Mouse (Mus musculus) kidney, embryonic 14.5 days (tissue): Measurements from ENCODE around the gene Fam89b. TPM values are rescaled to one million over a fixed set of nuclear protein-coding genes. Genes with fewer than 3 reads are reported as not detected.
A peak's percentile ranks its signal among the peaks of the same experiment; 100 is the strongest.

Experiments used
- ATAC-seq: fragments of 200-750 bp; cut with Nextera tagmentation; 2 replicates; pipeline ENCODE4 v1.8.0; 2017; ENCODE audit warnings: moderate number of reproducible peaks, mild to moderate bottlenecking, moderate TSS enrichment, moderate library complexity; ENCODE audit not compliant: low FRiP score, low TSS enrichment
- H3K27ac ChIP-seq: fragments of 300-500 bp; sonication (generic); 2 replicates; pipeline ENCODE4 v1.5.1; 2014; ENCODE audit warnings: low read depth, mild to moderate bottlenecking, low read length, moderate library complexity, mixed read lengths
- H3K27me3 ChIP-seq: fragments of 300-500 bp; sonication (generic); 2 replicates; pipeline ENCODE4 v1.6.1; 2014; ENCODE audit warnings: mild to moderate bottlenecking, low read length; ENCODE audit not compliant: control insufficient read depth, insufficient read depth
- H3K36me3 ChIP-seq: fragments of 300-500 bp; sonication (generic); 2 replicates; pipeline ENCODE4 v1.6.1; 2014; ENCODE audit warnings: low read length, mixed read lengths; ENCODE audit not compliant: control insufficient read depth, insufficient read depth
- H3K4me1 ChIP-seq: fragments of 300-500 bp; sonication (generic); 2 replicates; pipeline ENCODE4 v1.6.1; 2014; ENCODE audit warnings: low read length, mixed read lengths; ENCODE audit not compliant: control insufficient read depth, insufficient read depth
- H3K4me2 ChIP-seq: fragments of 300-500 bp; sonication (generic); replicated peaks from 2 replicates; pipeline ENCODE4 v1.6.1; 2014; ENCODE audit warnings: low read depth, mild to moderate bottlenecking, low read length
- H3K4me3 ChIP-seq: fragments of 300-500 bp; sonication (generic); 2 replicates; pipeline ENCODE4 v1.5.1; 2014; ENCODE audit warnings: mild to moderate bottlenecking, low read length
- H3K9ac ChIP-seq: fragments of 300-500 bp; sonication (generic); 2 replicates; pipeline ENCODE4 v1.6.1; 2014; ENCODE audit warnings: low read depth, mild to moderate bottlenecking, low read length, moderate library complexity
- H3K9me3 ChIP-seq: fragments of 300-500 bp; sonication (generic); 2 replicates; pipeline ENCODE4 v1.6.1; 2016; ENCODE audit warnings: low read length; ENCODE audit not compliant: control insufficient read depth
- WGBS: fragments of 180-500 bp; shearing (Covaris S2); extraction: QIAGEN DNeasy Blood & Tissue Kit; methylation state at CpG from one replicate; pipeline ENCODE4 v1.1.7; 2014; 5-methylcytosine and 5-hydroxymethylcytosine counted together
- polyA plus RNA-seq: library from polyadenylated mRNA; unstranded; fragments of >200 nt; fragmentation: Nextera tagmentation; extraction: Ambion mirVana; gene quantifications from 2 replicates; pipeline ENCODE4 v1.2.1, GENCODE M21; 2014

The Fam89b gene
- polyA plus RNA-seq, 1 experiment from 2014 or later, result 114 TPM

DNA sequence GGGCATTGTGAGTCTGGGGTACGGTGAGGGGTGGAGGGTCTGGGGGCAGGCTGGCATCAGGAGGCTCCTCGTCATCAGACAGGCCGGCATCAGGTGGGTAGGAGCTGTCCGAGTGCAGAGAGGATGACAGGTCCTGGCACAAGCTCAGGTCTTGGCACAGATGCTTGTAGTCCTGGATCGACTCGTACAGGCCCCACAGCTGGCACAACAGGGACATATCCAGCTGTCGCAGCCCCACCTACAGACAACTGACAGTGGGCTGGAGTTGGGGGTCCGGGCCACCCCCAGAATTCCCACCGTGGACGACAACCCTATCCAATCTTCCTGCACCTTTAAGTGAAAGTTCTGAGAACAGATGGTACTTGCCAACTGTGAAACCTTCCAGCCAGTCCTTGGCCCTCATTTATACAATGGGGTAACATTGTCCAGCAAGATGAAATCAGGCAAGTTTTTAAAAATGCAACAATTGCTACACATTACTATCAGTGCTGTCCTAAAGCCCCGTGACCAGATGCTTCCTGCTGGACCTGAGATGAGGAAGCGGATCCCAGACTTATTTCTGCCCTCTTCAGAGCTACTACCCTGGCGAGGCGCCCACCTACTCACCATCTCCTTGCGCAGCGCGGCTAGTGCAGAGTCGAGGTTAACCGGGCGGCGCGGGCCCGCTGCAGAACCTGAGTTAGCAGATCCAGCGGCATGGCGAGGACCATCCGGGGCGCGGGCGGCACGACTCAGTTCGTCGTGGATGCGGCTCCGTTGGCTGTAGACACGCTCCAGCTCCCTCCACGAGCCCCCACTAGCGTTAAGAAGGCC lies 616 bp downstream of the Fam89b start:
- peak; percentile 19 for ATAC-seq
- Histone ChIP-seq H3K27ac (peak overlapping the region; percentile 93), H3K36me3 (peaks cover 8% of the 10 kb centered on the region), H3K4me3 (peak overlapping the region; percentile 92), H3K27me3 (no peaks in the 10 kb centered on the region), H3K4me1 (peaks cover 47% of the 10 kb centered on the region), H3K9ac (peak overlapping the region; percentile 99), H3K9me3 (no peaks in the 10 kb centered on the region), H3K4me2 (peak overlapping the region; percentile 91)
- 7% methylated on average over 37 of the region's 37 CpGs for WGBS

DNA sequence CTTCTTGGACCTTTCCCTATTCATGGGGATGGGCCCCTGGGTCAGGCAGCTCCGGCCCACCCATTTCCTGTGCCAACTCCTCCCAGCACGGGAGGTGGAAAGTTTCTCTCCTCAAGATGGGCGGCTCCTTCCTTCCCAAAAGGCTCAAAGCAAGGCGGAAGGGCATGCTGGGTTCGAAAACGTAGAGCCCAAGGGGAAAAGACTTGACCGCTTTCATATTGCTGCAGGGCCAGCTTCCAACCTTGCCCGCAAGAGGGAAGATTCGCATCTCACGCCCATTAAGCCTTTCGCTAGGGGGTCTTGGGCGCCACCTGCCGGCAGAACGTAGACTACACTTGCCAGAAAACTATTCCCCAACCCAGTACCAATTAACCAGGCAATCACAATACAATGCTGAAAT lies 1.8 kb downstream of the Fam89b start:
- Histone ChIP-seq H3K4me2 (peak overlapping the region; percentile 91), H3K27me3 (no peaks in the 10 kb centered on the region), H3K27ac (peak overlapping the region; percentile 4; the same call in 1 of the 2 replicates), H3K9me3 (no peaks in the 10 kb centered on the region), H3K36me3 (peaks cover 9% of the 10 kb centered on the region), H3K4me1 (peaks cover 47% of the 10 kb centered on the region), H3K4me3 (peak overlapping the region; percentile 92), H3K9ac (peak overlapping the region; percentile 99; the same call in 1 of the 2 replicates)
- no peak for ATAC-seq
- 2% methylated on average over 14 of the region's 14 CpGs for WGBS

GRCm38 (mm10) chr19:5726961-5727578 lies 2.4 kb downstream of the Fam89b start:
- no peaks in the 10 kb centered on the region for H3K9me3 ChIP-seq
- H3K27ac ChIP-seq, result peak overlapping the region; percentile 4; the same call in 1 of the 2 replicates
- H3K4me3 ChIP-seq, result peak overlapping the region; percentile 92
- peak overlapping the region; percentile 38; the same call in 1 of the 2 replicates for H3K9ac ChIP-seq
- H3K27me3 ChIP-seq, result no peaks in the 10 kb centered on the region
- H3K4me2 ChIP-seq, result peak overlapping the region; percentile 91
- H3K4me1 ChIP-seq, result peaks cover 47% of the 10 kb centered on the region
- WGBS, result 73% methylated on average over 15 of the region's 15 CpGs
- H3K36me3 ChIP-seq, result peaks cover 14% of the 10 kb centered on the region
- ATAC-seq, result no peak

- WGBS, result 11% methylated on average over 48 of the region's 49 CpGs
- ATAC-seq, result 0 out of 2 replicates have a peak, but pooled peaks have one; percentile 6
- peak within 1 kb of the TSS; percentile 61 for H3K9ac ChIP-seq
- no peaks in the 10 kb centered on the region for H3K9me3 ChIP-seq
- H3K27me3 ChIP-seq, result no peaks in the 10 kb centered on the region
- peaks cover 24% of the 10 kb centered on the region for H3K36me3 ChIP-seq
- peaks cover 45% of the 10 kb centered on the region for H3K4me1 ChIP-seq
- peak within 1 kb of the TSS; percentile 91 for H3K4me2 ChIP-seq
- peak within 1 kb of the TSS; percentile 37 for H3K4me3 ChIP-seq
- H3K27ac ChIP-seq, result peak within 1 kb of the TSS; percentile 73
These were observed 3.5 kb downstream of the Fam89b start, which contains the start of gene Ehbp1l1 for GRCm38 (mm10) chr19:5725767-5726515. Ehbp1l1 (minus strand) TSS chr19:5726317.

GRCm38 (mm10) chr19:5725029-5725707 lies 4.3 kb downstream of the Fam89b start:
- H3K27me3 ChIP-seq, result no peaks in the 10 kb centered on the region
- peak overlapping the region; percentile 73; the same call in 1 of the 2 replicates for H3K27ac ChIP-seq
- H3K36me3 ChIP-seq, result peaks cover 29% of the 10 kb centered on the region
- H3K4me3 ChIP-seq, result peak overlapping the region; percentile 37
- peaks cover 38% of the 10 kb centered on the region for H3K4me1 ChIP-seq
- 61% methylated on average over 12 of the region's 12 CpGs for WGBS
- peak overlapping the region; percentile 61; the same call in 1 of the 2 replicates for H3K9ac ChIP-seq
- peak overlapping the region; percentile 63 for H3K4me2 ChIP-seq
- no peak for ATAC-seq
- H3K9me3 ChIP-seq, result no peaks in the 10 kb centered on the region

DNA sequence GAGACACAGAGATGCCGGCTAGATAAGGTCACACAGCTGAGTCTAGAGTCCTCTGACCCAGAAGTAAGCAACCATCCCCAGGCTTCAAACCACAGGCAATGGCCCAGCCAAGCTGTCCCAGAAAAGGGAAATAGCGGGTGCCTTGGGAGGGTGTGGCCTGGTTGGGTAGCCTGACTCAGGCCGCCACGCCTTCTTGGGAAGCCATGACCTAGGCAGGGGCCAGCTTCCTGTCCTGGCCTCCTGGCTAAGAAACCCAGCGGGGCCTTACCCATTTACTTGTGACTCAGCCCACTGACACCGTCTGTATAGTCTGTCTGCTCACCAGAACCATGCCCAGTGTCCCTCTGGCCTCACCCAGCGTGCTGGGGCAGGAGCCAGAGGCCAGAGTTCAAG lies 4.9 kb downstream of the Fam89b start:
- H3K4me3 ChIP-seq, result peak overlapping the region; percentile 37; the same call in 1 of the 2 replicates
- H3K4me2 ChIP-seq, result peak overlapping the region; percentile 63
- H3K27ac ChIP-seq, result no peak overlapping the region; the same call in 1 of the 2 replicates
- no peak for ATAC-seq
- no peaks in the 10 kb centered on the region for H3K27me3 ChIP-seq
- H3K9ac ChIP-seq, result no peak overlapping the region
- peaks cover 38% of the 10 kb centered on the region for H3K4me1 ChIP-seq
- H3K9me3 ChIP-seq, result no peaks in the 10 kb centered on the region
- WGBS, result 52% methylated on average over 7 of the region's 7 CpGs
- H3K36me3 ChIP-seq, result peaks cover 35% of the 10 kb centered on the region

DNA sequence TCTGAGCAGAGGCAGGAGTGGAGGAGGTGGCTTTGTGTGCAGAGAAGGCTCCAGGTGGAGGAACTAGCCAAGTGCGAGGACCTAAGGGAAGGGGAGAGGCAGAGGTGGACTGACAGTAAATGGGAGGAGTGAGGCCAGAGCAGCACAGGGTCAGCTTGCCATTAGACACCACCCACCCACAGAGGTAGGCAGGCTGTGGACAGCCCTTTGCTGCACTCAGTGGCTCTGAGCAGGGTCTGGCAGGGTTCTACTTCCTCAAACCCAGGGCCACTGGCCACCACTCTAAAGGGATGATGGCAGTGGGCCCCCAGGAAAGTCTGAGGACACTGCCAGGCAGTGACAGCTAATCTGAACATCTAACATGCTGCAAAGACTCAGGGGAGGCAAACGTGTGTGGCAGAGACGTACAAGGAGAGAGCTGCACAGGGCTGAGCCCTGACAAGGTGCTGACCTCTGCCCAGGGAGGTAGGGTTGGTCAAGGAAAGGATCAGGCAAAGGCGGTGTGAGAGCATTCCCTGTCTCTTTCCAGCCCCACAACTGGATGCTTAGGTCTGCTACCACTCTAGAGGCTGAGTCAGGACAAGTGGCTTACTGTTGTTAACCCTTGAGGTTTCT lies 5.4 kb downstream of the Fam89b start:
- 54% methylated on average over 4 of the region's 4 CpGs for WGBS
- peak overlapping the region; percentile 37; the same call in 1 of the 2 replicates for H3K4me3 ChIP-seq
- no peak for ATAC-seq
- peak overlapping the region; percentile 63 for H3K4me2 ChIP-seq
- H3K27me3 ChIP-seq, result no peaks in the 10 kb centered on the region
- H3K9me3 ChIP-seq, result no peaks in the 10 kb centered on the region
- no peak overlapping the region for H3K27ac ChIP-seq
- H3K4me1 ChIP-seq, result peaks cover 38% of the 10 kb centered on the region
- no peak overlapping the region; the same call in 1 of the 2 replicates for H3K9ac ChIP-seq
- H3K36me3 ChIP-seq, result peaks cover 39% of the 10 kb centered on the region

GRCm38 (mm10) chr19:5722848-5723425 lies 6.5 kb downstream of the Fam89b start:
- 92% methylated on average over 7 of the region's 7 CpGs for WGBS
- no peak overlapping the region for H3K9ac ChIP-seq

More at GRCm38 (mm10) chr19:5722848-5723425, 6.5 kb downstream of the Fam89b start:
- Histone ChIP-seq H3K36me3 (peaks cover 39% of the 10 kb centered on the region), H3K27me3 (no peaks in the 10 kb centered on the region), H3K4me2 (no peak overlapping the region), H3K9me3 (no peaks in the 10 kb centered on the region), H3K27ac (no peak overlapping the region), H3K4me1 (peaks cover 29% of the 10 kb centered on the region), H3K4me3 (no peak overlapping the region)
- ATAC-seq, result no peak
